Mouse (Mus musculus) kidney, adult 11 months (tissue): Measurements from ENCODE around the gene Dnajb12.

ENCODE experiments used
- DNase-seq: peaks from one replicate; pipeline ENCODE4 v3.0.0; 2022

The Dnajb12 gene

GRCm38 (mm10) chr10:59920810-59921681 lies 41.7 kb downstream of the Dnajb12 start:
- peak; percentile 87 for DNase-seq

GRCm38 (mm10) chr10:59923493-59923892 lies 44.1 kb downstream of the Dnajb12 start:
- no peak for DNase-seq

GRCm38 (mm10) chr10:59924305-59924704 lies 44.9 kb downstream of the Dnajb12 start:
- no peak for DNase-seq

DNA sequence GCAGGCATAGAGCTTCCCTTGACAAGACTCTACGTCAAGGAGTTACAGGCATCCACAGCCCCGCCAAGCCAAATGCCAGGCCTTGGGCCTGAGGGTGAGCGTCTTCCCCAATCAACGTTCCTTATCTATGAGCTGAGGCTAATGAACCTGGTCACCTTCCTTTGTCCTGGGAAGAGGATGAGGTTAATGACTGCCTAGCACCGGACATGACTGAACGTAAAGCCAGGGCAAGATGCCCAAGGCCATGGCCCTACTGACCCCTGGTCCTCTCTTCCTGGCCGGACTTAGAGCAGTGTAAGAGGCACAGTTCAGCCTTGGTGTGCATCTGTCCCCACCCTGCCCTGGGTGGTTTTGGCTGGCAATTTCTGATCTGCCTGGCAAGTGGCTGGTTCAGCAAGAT lies 49.8 kb downstream of the Dnajb12 start:
- no peak for DNase-seq

GRCm38 (mm10) chr10:59930996-59931395 lies 51.6 kb downstream of the Dnajb12 start:
- DNase-seq = no peak

- DNase-seq = no peak
Observed at GRCm38 (mm10) chr10:59932521-59932920, 53.2 kb downstream of the Dnajb12 start.

DNA sequence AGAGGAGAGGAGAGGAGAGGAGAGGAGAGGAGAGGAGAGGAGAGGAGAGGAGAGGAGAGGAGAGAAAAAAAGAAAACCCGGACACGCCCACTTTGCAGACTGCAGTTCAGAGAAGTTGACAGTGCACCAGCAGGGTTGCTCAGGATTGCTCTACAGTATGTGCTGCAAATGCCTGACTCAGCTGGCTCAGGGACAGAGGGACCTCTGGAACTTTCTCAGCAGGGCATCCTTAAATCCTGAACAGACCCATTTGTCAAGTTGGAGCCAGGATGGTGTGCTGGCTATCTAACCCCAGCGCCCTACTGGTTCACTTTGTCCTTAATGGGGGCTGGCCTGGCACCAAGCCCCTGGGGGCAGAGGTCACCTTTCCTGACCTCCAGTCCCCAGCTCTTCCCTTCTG lies 54.7 kb downstream of the Dnajb12 start:
- DNase-seq = no peak

- DNase-seq = no peak
Observed at GRCm38 (mm10) chr10:59936058-59936856, 56.9 kb downstream of the Dnajb12 start.

DNA sequence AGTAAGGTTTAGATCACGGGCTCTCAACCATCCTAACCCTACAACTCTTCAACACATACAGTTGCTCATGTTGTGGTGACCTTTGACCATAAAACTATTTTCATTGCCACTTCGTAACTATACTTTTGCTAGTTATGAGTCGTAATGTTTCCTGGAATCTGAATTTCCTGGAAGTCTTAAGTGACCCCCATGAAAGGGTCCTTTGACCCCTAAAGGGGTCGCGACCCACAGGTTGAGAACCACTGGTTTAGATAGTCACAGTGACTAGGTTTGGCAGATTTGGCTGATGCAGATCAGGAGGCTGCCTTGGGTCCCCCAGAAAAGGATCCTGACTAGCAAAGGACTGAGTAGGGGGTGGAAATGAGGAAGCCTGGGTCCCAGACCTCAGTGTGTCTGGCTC lies 59.3 kb downstream of the Dnajb12 start:
- DNase-seq = no peak

GRCm38 (mm10) chr10:59939081-59939480 lies 59.7 kb downstream of the Dnajb12 start:
- DNase-seq = no peak

DNA sequence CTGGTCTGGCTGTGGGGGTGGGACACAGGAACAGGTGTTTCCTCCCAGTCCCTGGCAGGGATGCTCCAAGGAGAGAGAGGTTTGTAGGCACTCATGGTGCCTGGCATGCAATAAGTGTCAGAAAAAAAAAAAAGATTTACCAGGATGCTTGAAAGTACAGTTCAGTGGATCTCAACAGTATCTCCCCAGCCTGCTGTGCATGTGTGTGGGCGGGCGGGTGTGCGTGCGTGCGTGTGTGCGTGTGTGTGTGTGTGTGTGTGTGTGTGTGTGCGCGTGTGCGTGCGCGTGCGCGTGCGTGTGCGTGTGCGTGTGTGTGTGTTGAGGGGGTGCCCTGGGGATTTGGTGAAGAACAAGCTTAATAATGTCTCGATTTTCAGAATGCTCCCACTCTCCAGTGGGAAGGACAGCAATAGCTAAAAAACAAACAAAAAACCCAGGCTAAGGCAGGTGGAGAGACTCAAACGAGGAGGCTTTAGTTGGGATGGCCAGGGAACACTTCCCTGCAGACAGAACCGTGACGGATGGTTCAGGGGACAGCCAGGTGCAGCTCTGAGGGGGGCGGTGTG lies 63.0 kb downstream of the Dnajb12 start:
- no peak for DNase-seq

DNA sequence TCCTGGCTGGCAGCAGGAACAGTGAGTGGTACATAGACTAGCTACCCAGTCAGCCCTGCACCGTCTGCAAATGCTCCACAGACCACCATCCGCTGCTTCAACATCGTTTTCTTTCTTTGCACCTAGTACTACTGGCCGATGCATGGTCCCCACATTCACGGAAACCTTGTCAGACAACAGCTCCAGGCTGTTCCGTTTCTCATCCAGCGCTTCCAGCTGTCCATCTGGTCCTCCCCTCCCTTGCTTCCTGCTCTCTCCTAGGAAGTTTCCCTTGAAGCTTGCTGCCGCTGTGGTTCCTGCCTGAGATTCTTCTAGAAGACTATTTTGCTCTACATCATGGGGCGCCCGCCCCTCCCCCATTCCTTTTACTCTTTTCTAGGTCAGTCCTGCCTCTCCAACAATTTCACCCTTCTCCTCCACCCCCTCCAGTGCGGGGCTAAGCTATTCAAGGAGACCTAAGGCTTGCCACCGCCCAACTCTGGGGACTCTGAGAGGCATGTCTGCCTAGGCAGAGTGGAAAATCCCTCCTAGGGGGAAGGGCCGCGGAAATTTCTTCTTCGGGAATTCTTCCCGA lies 63.6 kb downstream of the Dnajb12 start:
- peak; percentile 74 for DNase-seq

- DNase-seq = peak; percentile 75
Observed at GRCm38 (mm10) chr10:59943421-59943989, 64.1 kb downstream of the Dnajb12 start.

- DNase-seq = no peak
Observed at GRCm38 (mm10) chr10:59945416-59945815, 66.1 kb downstream of the Dnajb12 start.

GRCm38 (mm10) chr10:59946362-59946761 lies 67.0 kb downstream of the Dnajb12 start:
- DNase-seq = no peak

- DNase-seq = no peak
Observed at GRCm38 (mm10) chr10:59947296-59948073, 68.1 kb downstream of the Dnajb12 start.

DNA sequence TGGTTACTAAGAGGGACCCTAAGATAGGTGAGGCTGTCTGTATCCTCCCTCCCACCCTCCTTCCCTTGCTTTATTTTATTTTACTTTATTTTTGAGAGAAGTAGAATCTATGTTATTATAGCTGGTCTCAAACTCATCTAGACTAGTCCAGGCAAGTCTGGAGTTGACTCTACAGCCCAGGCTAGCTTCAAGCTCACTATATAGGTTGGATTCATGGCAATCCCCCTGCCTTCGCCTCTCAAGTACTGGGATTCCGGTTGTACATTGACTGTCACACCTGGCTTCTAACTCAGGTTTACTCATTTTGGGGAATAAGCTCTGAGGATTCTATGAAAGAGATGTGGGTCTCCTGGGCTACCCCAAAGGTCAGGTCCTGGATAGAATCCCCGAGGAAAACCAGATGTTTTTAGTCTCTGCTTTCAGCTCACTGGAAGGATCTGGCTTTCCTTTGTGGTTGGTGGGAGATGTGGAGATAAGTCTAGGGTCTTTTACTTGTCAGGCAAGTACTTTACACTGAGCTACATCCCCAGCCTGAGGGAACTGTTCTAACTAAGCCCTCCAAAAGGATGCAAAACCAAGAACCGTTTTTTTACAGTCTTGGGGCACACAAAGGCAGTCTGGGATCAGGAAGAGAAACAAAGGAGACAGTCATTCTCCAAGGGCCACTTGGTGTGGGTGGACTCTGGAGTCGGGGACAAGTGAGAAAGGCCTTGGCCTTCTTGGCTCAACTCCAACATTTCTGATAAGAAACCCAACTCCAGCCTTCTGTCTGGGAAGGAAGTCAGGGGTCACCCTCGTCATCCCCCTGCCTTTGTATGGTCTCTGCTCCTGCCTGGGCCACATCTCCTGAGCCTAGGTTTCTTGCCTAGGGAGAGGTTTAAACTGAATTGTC lies 69.3 kb downstream of the Dnajb12 start:
- no peak for DNase-seq
